8 mouse cellular contexts compared by ENCODE assay signal in the genomic region with DNA sequence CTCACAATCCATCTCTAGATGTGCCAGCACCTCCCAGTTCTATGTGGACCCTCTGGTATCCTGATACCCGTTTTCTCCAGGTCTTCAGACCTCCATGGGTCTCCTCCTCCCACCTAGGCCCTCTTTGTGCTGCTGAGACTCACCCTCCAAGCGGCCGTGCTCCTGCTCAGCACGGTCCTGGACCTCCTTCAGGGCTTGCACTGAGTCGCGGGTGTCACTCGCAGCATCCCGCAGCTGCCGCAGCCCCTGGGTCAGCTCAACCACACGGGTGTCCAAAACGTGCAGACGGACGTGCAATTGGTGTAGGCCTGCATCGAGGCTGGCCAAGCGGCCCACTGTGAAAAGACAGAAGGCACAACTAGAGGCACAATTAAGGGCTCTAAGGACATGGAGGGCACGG. TPM values are rescaled to one million over a fixed set of nuclear protein-coding genes. Genes with fewer than 3 reads are reported as not detected.
DNase-seq lines count a peak whose midpoint lies in the region; ATAC-seq and TF ChIP-seq lines count a peak whose summit lies in the region.

No protein-coding gene starts in this region.

- no peak for TF ChIP-seq POLR2A in CH12.LX (IDR thresholded peaks at IDR 0.05; ENCODE audit: low read depth, low read length)

- peak overlapping the region; percentile 39 for H3K4me2 ChIP-seq in CH12.LX (ENCODE audit: insufficient read depth, low read depth, poor library complexity, severe bottlenecking)
- H3K4me2 ChIP-seq in forebrain, embryonic 11.5 days (ENCODE audit: low read depth, low read length, severe bottlenecking): peak overlapping the region; percentile 86
- H3K4me2 ChIP-seq in limb, embryonic 15.5 days: peak overlapping the region; percentile 71

- no peak for TF ChIP-seq EP300 in CH12.LX (IDR thresholded peaks at IDR 0.05; ENCODE audit: low read length)

- peaks cover 51% of the 10 kb centered on the region for H3K27me3 ChIP-seq in heart, embryonic 10.5 days (ENCODE audit: insufficient read depth, poor library complexity, severe bottlenecking)
- peaks cover 44% of the 10 kb centered on the region for H3K27me3 ChIP-seq in CH12.LX (replicated peaks)
- peaks cover 2% of the 10 kb centered on the region for H3K27me3 ChIP-seq in forebrain, embryonic 11.5 days (ENCODE audit: control insufficient read depth, insufficient read depth, low read length)
- 0 out of 2 replicates have a peak, but pooled peaks cover 3% of the 10 kb centered on the region for H3K27me3 ChIP-seq in limb, embryonic 15.5 days

- dilution Hi-C loops in CH12.LX (cut with MboI; ENCODE audit: extremely low pct_ligation_motif_present, extremely low pct_unique_long_range_greater_than_20kb, low sequenced_read_pairs): no loop called here

- no peaks in the 10 kb centered on the region for H3K79me2 ChIP-seq in CH12.LX (replicated peaks; ENCODE audit: control insufficient read depth, extremely low read depth, insufficient read depth, poor library complexity, severe bottlenecking)

- DNase-seq in heart, embryonic 10.5 days (ENCODE audit: low spot score): no peak
- no peak for DNase-seq in heart, adult 8-10 months (ENCODE audit: low spot score)
- no peak for DNase-seq in CH12.LX (ENCODE audit: extremely low read depth)
- peak; percentile 69 for DNase-seq in forebrain, embryonic 11.5 days (ENCODE audit: low spot score)
- no peak for DNase-seq in urinary bladder, adult 18-20 months (ENCODE audit: low spot score in 2 of 2)
- no peak for DNase-seq in left cerebral cortex, adult 8-10 months (ENCODE audit: low spot score in 2 of 2)

- H3K9me3 ChIP-seq in heart, embryonic 10.5 days: no peaks in the 10 kb centered on the region
- H3K9me3 ChIP-seq in CH12.LX (replicated peaks; ENCODE audit: low read length): no peaks in the 10 kb centered on the region
- no peaks in the 10 kb centered on the region for H3K9me3 ChIP-seq in forebrain, embryonic 11.5 days (ENCODE audit: control insufficient read depth, low read length)
- H3K9me3 ChIP-seq in limb, embryonic 15.5 days: no peaks in the 10 kb centered on the region

- in situ Hi-C loops in CH12.LX (cut with MboI; ENCODE audit: low pct_ligation_motif_present, low pct_unique_long_range_greater_than_20kb, low sequenced_read_pairs): no loop called here

- H3K4me1 ChIP-seq in heart, embryonic 10.5 days: peaks cover 20% of the 10 kb centered on the region
- H3K4me1 ChIP-seq in CH12.LX (ENCODE audit: control insufficient read depth in 1 of 2, insufficient read depth in 2 of 2): peaks cover 9 to 35% of the 10 kb centered on the region in 2 experiments
- H3K4me1 ChIP-seq in forebrain, embryonic 11.5 days (replicated peaks; ENCODE audit: control insufficient read depth, insufficient read depth, low read length): peaks cover 11% of the 10 kb centered on the region
- peaks cover 58% of the 10 kb centered on the region for H3K4me1 ChIP-seq in limb, embryonic 15.5 days

- no peak overlapping the region for H3K9ac ChIP-seq in CH12.LX (ENCODE audit: insufficient read depth, low read depth)
- H3K9ac ChIP-seq in forebrain, embryonic 11.5 days (ENCODE audit: low read length): 0 out of 2 replicates have a peak overlapping the region, but pooled peaks have one; percentile 6
- no peak overlapping the region for H3K9ac ChIP-seq in limb, embryonic 15.5 days

- no peaks in the 10 kb centered on the region for H3K36me3 ChIP-seq in heart, embryonic 10.5 days
- H3K36me3 ChIP-seq in CH12.LX (replicated peaks in 1 of 2; ENCODE audit: control insufficient read depth in 1 of 2, insufficient read depth in 1 of 2, low read length in 1 of 2): peaks cover 0 to 5% of the 10 kb centered on the region in 2 experiments
- H3K36me3 ChIP-seq in forebrain, embryonic 11.5 days (ENCODE audit: control insufficient read depth, insufficient read depth, low read length): no peaks in the 10 kb centered on the region
- no peaks in the 10 kb centered on the region for H3K36me3 ChIP-seq in limb, embryonic 15.5 days

- 10% methylated on average over 16 of the region's 16 CpGs for WGBS in heart, embryonic 10.5 days
- WGBS in forebrain, embryonic 11.5 days: 9% methylated on average over 16 of the region's 16 CpGs
- WGBS in limb, embryonic 15.5 days: 10% methylated on average over 16 of the region's 16 CpGs

- 0 out of 2 replicates have a peak overlapping the region, but pooled peaks have one; percentile 54 for H3K27ac ChIP-seq in heart, embryonic 10.5 days
- H3K27ac ChIP-seq in CH12.LX (ENCODE audit: insufficient read depth, low read depth): no peak overlapping the region
- H3K27ac ChIP-seq in forebrain, embryonic 11.5 days (ENCODE audit: low read depth, low read length): no peak overlapping the region
- H3K27ac ChIP-seq in limb, embryonic 15.5 days: peak overlapping the region; percentile 87

- no peak for TF ChIP-seq CTCF in CH12.LX (conservative IDR thresholded peaks at IDR 0.05 in 1 of 2, IDR thresholded peaks at IDR 0.05 in 1 of 2; ENCODE audit: low read depth in 2 of 2, low read length in 2 of 2)

- no peak for ATAC-seq in forebrain, embryonic 11.5 days (replicated peaks; ENCODE audit: low FRiP score)
- no peak for ATAC-seq in limb, embryonic 15.5 days (ENCODE audit: insufficient number of reproducible peaks, low FRiP score, low TSS enrichment, low read depth)
- ATAC-seq in activated CD4-positive, CD25-positive, alpha-beta regulatory T cell, adult 4 months: no peak

- no peak for TF ChIP-seq RAD21 in CH12.LX (IDR thresholded peaks at IDR 0.05; ENCODE audit: low read depth, low read length)

- peak overlapping the region; percentile 67 for H3K4me3 ChIP-seq in heart, embryonic 10.5 days
- peak overlapping the region in 2 of 3 experiments; percentile 29 to 34 for H3K4me3 ChIP-seq in CH12.LX (replicated peaks in 1 of 3; ENCODE audit: low read depth in 2 of 3, low read length in 2 of 3, poor library complexity in 1 of 3)
- H3K4me3 ChIP-seq in forebrain, embryonic 11.5 days (ENCODE audit: low read depth, low read length): peak overlapping the region; percentile 68; the same call in 1 of the 2 replicates
- peak overlapping the region; percentile 60 for H3K4me3 ChIP-seq in limb, embryonic 15.5 days

RNA-seq across cellular contexts. Expression of a gene that starts 1.0 kb away (rescaled TPM):
- polyA plus RNA-seq in heart, embryonic 10.5 days (2016; fragmentation: Nextera tagmentation; extraction: Ambion mirVana): 0.60 and 1.2 TPM in 2 replicates
- 1 to 10 TPM in 1 of 4 experiments, under 1 TPM in 3; 0.41 to 1.2 (median 0.67) TPM for total RNA-seq in heart, adult 8-10 months (2022)
- 0.89 and 0.97 TPM in 2 replicates for total RNA-seq in CH12.LX (2012; rRNA removed)
- total RNA-seq in CH12.LX (2014; rRNA removed): 0.46 and 0.69 TPM in 2 replicates
- 0.38 and 0.53 TPM in 2 replicates for polyA plus RNA-seq in CH12.LX (2012; ENCODE audit: insufficient read length, low read depth)
- 3.2 TPM in 2 replicates for polyA plus RNA-seq in forebrain, embryonic 11.5 days (2014; fragmentation: Nextera tagmentation; extraction: Ambion mirVana)
- 24.0 and 31.1 TPM in 2 replicates for polyA plus RNA-seq in limb, embryonic 15.5 days (2015; fragmentation: Nextera tagmentation; extraction: Ambion mirVana)
- polyA plus RNA-seq in activated CD4-positive, CD25-positive, alpha-beta regulatory T cell, adult 4 months (2017; shearing (Covaris generic)): under 1 TPM; 0.51 to 0.73 TPM
- 1 to 10 TPM; 2.6 to 3.7 (median 3.1) TPM for total RNA-seq in left cerebral cortex, adult 8-10 months (2022)

RNA-seq across cellular contexts. Expression of a gene that starts 4.4 kb away (rescaled TPM):
- 0.47 and 0.84 TPM in 2 replicates for polyA plus RNA-seq in heart, embryonic 10.5 days (2016; fragmentation: Nextera tagmentation; extraction: Ambion mirVana)
- total RNA-seq in heart, adult 8-10 months (2022): 1 to 10 TPM; 1.8 to 4.7 (median 3.3) TPM
- total RNA-seq in CH12.LX (2012; rRNA removed): under 0.01 and 0.04 TPM in 2 replicates
- not detected in 2 replicates for total RNA-seq in CH12.LX (2014; rRNA removed)
- polyA plus RNA-seq in CH12.LX (2012; ENCODE audit: insufficient read length, low read depth): 0.07 and 0.12 TPM in 2 replicates
- 3.6 and 4.2 TPM in 2 replicates for polyA plus RNA-seq in forebrain, embryonic 11.5 days (2014; fragmentation: Nextera tagmentation; extraction: Ambion mirVana)
- 2.4 and 3.2 TPM in 2 replicates for polyA plus RNA-seq in limb, embryonic 15.5 days (2015; fragmentation: Nextera tagmentation; extraction: Ambion mirVana)
- not detected for polyA plus RNA-seq in activated CD4-positive, CD25-positive, alpha-beta regulatory T cell, adult 4 months (2017; shearing (Covaris generic))
- total RNA-seq in left cerebral cortex, adult 8-10 months (2022): 100 to 1,000 TPM; 509 to 568 (median 540) TPM

RNA-seq across cellular contexts. Expression of a gene that starts 44.4 kb away (rescaled TPM):
- polyA plus RNA-seq in heart, embryonic 10.5 days (2016; fragmentation: Nextera tagmentation; extraction: Ambion mirVana): not detected in 2 replicates
- not detected for total RNA-seq in heart, adult 8-10 months (2022)
- total RNA-seq in CH12.LX (2012; rRNA removed) (not detected in 2 replicates), CH12.LX (2014; rRNA removed) (not detected in 2 replicates)
- not detected in 2 replicates for polyA plus RNA-seq in CH12.LX (2012; ENCODE audit: insufficient read length, low read depth)
- not detected in 2 replicates for polyA plus RNA-seq in forebrain, embryonic 11.5 days (2014; fragmentation: Nextera tagmentation; extraction: Ambion mirVana)
- not detected in 2 replicates for polyA plus RNA-seq in limb, embryonic 15.5 days (2015; fragmentation: Nextera tagmentation; extraction: Ambion mirVana)
- polyA plus RNA-seq in activated CD4-positive, CD25-positive, alpha-beta regulatory T cell, adult 4 months (2017; shearing (Covaris generic)): not detected
- total RNA-seq in left cerebral cortex, adult 8-10 months (2022): not detected

RNA-seq across cellular contexts. Expression of a gene that starts 48.5 kb away (rescaled TPM):
- polyA plus RNA-seq in heart, embryonic 10.5 days (2016; fragmentation: Nextera tagmentation; extraction: Ambion mirVana): not detected in 2 replicates
- total RNA-seq in heart, adult 8-10 months (2022): not detected
- total RNA-seq in CH12.LX (2012; rRNA removed) (0.08 TPM in 1 of 2 replicates, not detected in the other), CH12.LX (2014; rRNA removed) (not detected in 2 replicates)
- 0.33 and 0.57 TPM in 2 replicates for polyA plus RNA-seq in CH12.LX (2012; ENCODE audit: insufficient read length, low read depth)
- 0.17 TPM in 1 of 2 replicates, not detected in the other for polyA plus RNA-seq in forebrain, embryonic 11.5 days (2014; fragmentation: Nextera tagmentation; extraction: Ambion mirVana)
- 0.33 and 0.83 TPM in 2 replicates for polyA plus RNA-seq in limb, embryonic 15.5 days (2015; fragmentation: Nextera tagmentation; extraction: Ambion mirVana)
- polyA plus RNA-seq in activated CD4-positive, CD25-positive, alpha-beta regulatory T cell, adult 4 months (2017; shearing (Covaris generic)): not detected
- total RNA-seq in left cerebral cortex, adult 8-10 months (2022): under 1 TPM in 1 of 4 experiments, not detected in 3; 0.21 TPM

RNA-seq across cellular contexts. Expression of a gene that starts 59.2 kb away (rescaled TPM):
- polyA plus RNA-seq in heart, embryonic 10.5 days (2016; fragmentation: Nextera tagmentation; extraction: Ambion mirVana): 121 and 136 TPM in 2 replicates
- total RNA-seq in heart, adult 8-10 months (2022): 10 to 100 TPM in 3 of 4 experiments, 1 to 10 TPM in 1; 8.9 to 18.2 (median 13.7) TPM
- total RNA-seq in CH12.LX (2012; rRNA removed) (44.4 and 64.0 TPM in 2 replicates), CH12.LX (2014; rRNA removed) (67.0 and 69.6 TPM in 2 replicates)
- 91.0 and 96.1 TPM in 2 replicates for polyA plus RNA-seq in CH12.LX (2012; ENCODE audit: insufficient read length, low read depth)
- polyA plus RNA-seq in forebrain, embryonic 11.5 days (2014; fragmentation: Nextera tagmentation; extraction: Ambion mirVana): 167 and 178 TPM in 2 replicates
- polyA plus RNA-seq in limb, embryonic 15.5 days (2015; fragmentation: Nextera tagmentation; extraction: Ambion mirVana): 163 and 183 TPM in 2 replicates
- 10 to 100 TPM; 74.0 to 88.7 TPM for polyA plus RNA-seq in activated CD4-positive, CD25-positive, alpha-beta regulatory T cell, adult 4 months (2017; shearing (Covaris generic))
- total RNA-seq in left cerebral cortex, adult 8-10 months (2022): 10 to 100 TPM; 81.6 to 96.2 (median 87.1) TPM

Comparison
In these comparisons a context has a peak if more than half of its experiments do, and no peak if none do; other contexts are left out.
1. H3K27ac ChIP-seq: peak in heart, embryonic 10.5 days (single experiment) and limb, embryonic 15.5 days (single experiment); none in CH12.LX (single experiment) and forebrain, embryonic 11.5 days (single experiment).
2. Peak in every context shown above with its lines, with median percentiles within 50 percentile points of each other: H3K4me3 ChIP-seq and H3K4me2 ChIP-seq.